Mouse (Mus musculus) kidney, postnatal 0 days (tissue): Measurements from ENCODE around the gene Hivep2. TPM values are rescaled to one million over a fixed set of nuclear protein-coding genes. Genes with fewer than 3 reads are reported as not detected.
A peak's percentile ranks its signal among the peaks of the same experiment; 100 is the strongest.

Experiments used
- ATAC-seq: fragments of 200-750 bp; cut with Nextera tagmentation; replicated peaks from 2 replicates; pipeline ENCODE4 v1.8.0; 2017; ENCODE audit warnings: low read depth, moderate number of reproducible peaks, moderate TSS enrichment, moderate library complexity; ENCODE audit not compliant: low FRiP score
- DNase-seq: peaks from one replicate; pipeline ENCODE4 v3.0.0-alpha.2; 2016; ENCODE audit warnings: low spot score
- H3K27ac ChIP-seq: fragments of 300-500 bp; sonication (generic); 2 replicates; pipeline ENCODE4 v1.5.1; 2014; ENCODE audit warnings: mild to moderate bottlenecking
- H3K27me3 ChIP-seq: fragments of 300-500 bp; sonication (generic); 2 replicates; pipeline ENCODE4 v1.6.1; 2014; ENCODE audit warnings: low read length, mixed read lengths; ENCODE audit not compliant: insufficient read depth
- H3K36me3 ChIP-seq: fragments of 300-500 bp; sonication (generic); 2 replicates; pipeline ENCODE4 v1.6.1; 2014; ENCODE audit warnings: low read length, mixed read lengths; ENCODE audit not compliant: insufficient read depth
- H3K4me1 ChIP-seq: fragments of 300-500 bp; sonication (generic); replicated peaks from 2 replicates; pipeline ENCODE4 v1.6.1; 2014; ENCODE audit warnings: antibody characterized with exemption, low read length, mixed read lengths; ENCODE audit not compliant: insufficient read depth
- H3K4me2 ChIP-seq: fragments of 300-500 bp; sonication (generic); 2 replicates; pipeline ENCODE4 v1.6.1; 2014; ENCODE audit warnings: mild to moderate bottlenecking, low read length, moderate library complexity, mixed read lengths
- H3K4me3 ChIP-seq: fragments of 300-500 bp; sonication (generic); replicated peaks from 2 replicates; pipeline ENCODE4 v1.5.1; 2014; ENCODE audit warnings: low read depth, low read length
- H3K9ac ChIP-seq: fragments of 300-500 bp; sonication (generic); 2 replicates; pipeline ENCODE4 v1.6.1; 2014; ENCODE audit warnings: low read depth, low read length
- H3K9me3 ChIP-seq: fragments of 300-500 bp; sonication (generic); replicated peaks from 2 replicates; pipeline ENCODE4 v1.6.1; 2016; ENCODE audit warnings: low read length, inconsistent platforms, mixed read lengths
- CTCF ChIP-seq: IDR thresholded peaks from 2 replicates; pipeline ENCODE4 v1.5.1; 2016; ENCODE audit warnings: antibody characterized with exemption, low read depth, mild to moderate bottlenecking, moderate library complexity
- WGBS: fragments of 180-500 bp; shearing (Covaris S2); extraction: QIAGEN DNeasy Blood & Tissue Kit; methylation state at CpG from one replicate; pipeline ENCODE4 v1.1.7; 2014; 5-methylcytosine and 5-hydroxymethylcytosine counted together
- polyA plus RNA-seq: library from polyadenylated mRNA; unstranded; fragments of >200 nt; fragmentation: Nextera tagmentation; extraction: Ambion mirVana; gene quantifications from 2 replicates; pipeline ENCODE4 v1.2.1, GENCODE M21; 2015

The Hivep2 gene
- polyA plus RNA-seq, 1 experiment from 2014 or later: 3.4 TPM

GRCm38 (mm10) chr10:14087316-14087715 lies 121.4 kb downstream of the Hivep2 start:
- H3K4me1 ChIP-seq: no peaks in the 10 kb centered on the region
- no peak overlapping the region for H3K27ac ChIP-seq
- no peaks in the 10 kb centered on the region for H3K27me3 ChIP-seq
- DNase-seq (peak; percentile 57), ATAC-seq (no peak)
- no peak overlapping the region for H3K4me2 ChIP-seq
- no peak overlapping the region for H3K4me3 ChIP-seq
- no peaks in the 10 kb centered on the region for H3K9me3 ChIP-seq
- 59% methylated on average over 7 of the region's 7 CpGs for WGBS
- H3K9ac ChIP-seq: no peak overlapping the region
- no peak for TF ChIP-seq CTCF
- no peaks in the 10 kb centered on the region for H3K36me3 ChIP-seq

GRCm38 (mm10) chr10:14089488-14089887 lies 123.6 kb downstream of the Hivep2 start:
- DNase-seq (peak; percentile 41), ATAC-seq (no peak)
- Histone ChIP-seq H3K27ac (no peak overlapping the region), H3K9me3 (no peaks in the 10 kb centered on the region), H3K9ac (no peak overlapping the region), H3K4me3 (no peak overlapping the region), H3K27me3 (no peaks in the 10 kb centered on the region), H3K4me2 (no peak overlapping the region), H3K4me1 (no peaks in the 10 kb centered on the region), H3K36me3 (no peaks in the 10 kb centered on the region)
- WGBS: 57% methylated on average over 9 of the region's 9 CpGs
- peak; percentile 68 for TF ChIP-seq CTCF

DNA sequence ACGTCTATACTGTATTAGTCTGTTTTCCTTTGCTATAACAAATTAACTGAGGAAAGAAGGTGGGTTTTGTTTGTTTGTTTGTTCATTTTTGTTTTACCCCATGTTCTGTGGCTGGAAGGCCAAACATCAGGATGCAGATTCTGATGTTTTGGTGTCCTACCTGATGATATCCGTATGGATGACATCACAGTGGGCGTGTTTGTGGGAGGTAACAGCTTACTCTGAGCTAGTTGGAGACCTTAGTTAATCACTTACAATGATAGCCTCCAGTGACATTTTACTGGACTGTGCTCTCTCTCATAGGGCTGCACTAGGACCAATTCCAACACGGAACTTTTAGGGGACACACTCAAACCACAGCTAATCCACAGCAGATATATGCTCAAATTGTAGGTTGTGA lies 128.2 kb downstream of the Hivep2 start:
- Histone ChIP-seq H3K27me3 (no peaks in the 10 kb centered on the region), H3K4me1 (no peaks in the 10 kb centered on the region), H3K4me3 (no peak overlapping the region), H3K36me3 (no peaks in the 10 kb centered on the region), H3K9ac (no peak overlapping the region), H3K27ac (no peak overlapping the region), H3K9me3 (no peaks in the 10 kb centered on the region), H3K4me2 (no peak overlapping the region)
- TF ChIP-seq CTCF: no peak
- ATAC-seq (no peak), DNase-seq (no peak)
- WGBS: 83% methylated on average over 4 of the region's 4 CpGs

DNA sequence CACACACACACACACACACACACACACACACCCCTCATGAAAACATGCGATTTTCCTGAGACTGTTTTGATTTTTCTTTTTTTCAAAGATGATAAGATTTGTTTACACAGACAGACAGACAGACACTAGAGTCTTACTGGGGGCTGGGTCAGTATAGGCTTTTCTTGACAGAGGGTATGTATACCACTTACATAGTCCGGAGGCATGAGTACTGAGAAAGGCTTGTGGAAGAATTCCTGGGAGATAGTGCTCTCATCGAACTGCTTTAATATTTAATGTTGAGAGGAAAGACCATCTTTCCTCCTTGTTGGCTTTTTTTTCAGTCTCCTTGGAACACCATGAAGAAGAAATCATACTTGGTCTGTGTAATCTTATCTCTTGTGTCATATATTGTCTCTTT lies 130.2 kb downstream of the Hivep2 start:
- TF ChIP-seq CTCF: no peak
- DNase-seq (no peak), ATAC-seq (no peak)
- no peaks in the 10 kb centered on the region for H3K4me1 ChIP-seq
- H3K27ac ChIP-seq: no peak overlapping the region
- no peak overlapping the region for H3K4me2 ChIP-seq
- H3K36me3 ChIP-seq: no peaks in the 10 kb centered on the region
- no peaks in the 10 kb centered on the region for H3K27me3 ChIP-seq
- H3K9ac ChIP-seq: no peak overlapping the region
- H3K4me3 ChIP-seq: no peak overlapping the region
- 81% methylated on average over 3 of the region's 3 CpGs for WGBS
- H3K9me3 ChIP-seq: no peaks in the 10 kb centered on the region

- Histone ChIP-seq H3K27ac (no peak overlapping the region), H3K9ac (no peak overlapping the region), H3K9me3 (no peaks in the 10 kb centered on the region), H3K36me3 (no peaks in the 10 kb centered on the region), H3K4me2 (no peak overlapping the region), H3K27me3 (no peaks in the 10 kb centered on the region), H3K4me1 (no peaks in the 10 kb centered on the region), H3K4me3 (no peak overlapping the region)
- WGBS: 80% methylated on average over 4 of the region's 4 CpGs
- no peak for TF ChIP-seq CTCF
- DNase-seq: no peak
- ATAC-seq: no peak
These were observed 133.3 kb downstream of the Hivep2 start for GRCm38 (mm10) chr10:14099182-14099581.

DNA sequence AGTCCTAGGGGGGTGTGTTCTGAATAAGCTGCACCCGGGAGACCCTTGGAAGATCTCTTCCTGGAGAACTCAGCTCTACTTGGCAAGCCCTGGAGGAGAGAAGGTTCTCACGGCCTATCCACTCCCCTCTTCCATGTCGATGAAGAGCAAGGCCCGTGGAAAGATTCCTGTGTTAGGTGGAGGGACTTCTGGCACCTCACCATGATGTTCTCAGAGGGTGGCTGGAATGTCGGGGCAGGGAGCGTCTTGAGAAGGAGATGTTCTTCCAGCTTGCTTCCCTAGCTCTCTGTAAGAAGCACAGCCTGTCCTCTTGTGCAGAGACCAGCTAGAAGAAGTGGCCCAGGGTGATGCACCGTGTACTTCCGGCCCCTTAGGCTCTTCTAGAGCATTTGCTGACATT lies 134.2 kb downstream of the Hivep2 start:
- H3K4me2 ChIP-seq: no peak overlapping the region
- H3K9me3 ChIP-seq: no peaks in the 10 kb centered on the region
- no peak overlapping the region for H3K27ac ChIP-seq
- no peak overlapping the region for H3K9ac ChIP-seq
- WGBS: 83% methylated on average over 8 of the region's 8 CpGs
- H3K36me3 ChIP-seq: no peaks in the 10 kb centered on the region
- no peak for ATAC-seq
- no peak for TF ChIP-seq CTCF
- H3K4me1 ChIP-seq: no peaks in the 10 kb centered on the region
- H3K27me3 ChIP-seq: no peaks in the 10 kb centered on the region
- no peak overlapping the region for H3K4me3 ChIP-seq
- no peak for DNase-seq

- WGBS: 78% methylated on average over 3 of the region's 3 CpGs
- TF ChIP-seq CTCF: no peak
- DNase-seq (no peak), ATAC-seq (no peak)
- no peaks in the 10 kb centered on the region for H3K36me3 ChIP-seq
- no peak overlapping the region for H3K27ac ChIP-seq
- no peak overlapping the region for H3K9ac ChIP-seq
- no peaks in the 10 kb centered on the region for H3K27me3 ChIP-seq
- no peaks in the 10 kb centered on the region for H3K4me1 ChIP-seq
- H3K9me3 ChIP-seq: no peaks in the 10 kb centered on the region
- H3K4me3 ChIP-seq: no peak overlapping the region
- H3K4me2 ChIP-seq: no peak overlapping the region
These were observed 135.0 kb downstream of the Hivep2 start for GRCm38 (mm10) chr10:14100847-14101246.
